Mouse (Mus musculus) kidney, embryonic 14.5 days (tissue): ENCODE data around the gene Mib2. TPM values are rescaled to one million over a fixed set of nuclear protein-coding genes. Genes with fewer than 3 reads are reported as not detected.
A peak's percentile ranks its signal among the peaks of the same experiment; 100 is the strongest.

Experiments
- ATAC-seq: fragments of 200-750 bp; cut with Nextera tagmentation; 2 replicates; pipeline ENCODE4 v1.8.0; 2017; ENCODE audit warnings: moderate number of reproducible peaks, mild to moderate bottlenecking, moderate TSS enrichment, moderate library complexity; ENCODE audit not compliant: low FRiP score, low TSS enrichment
- H3K27ac ChIP-seq: fragments of 300-500 bp; sonication (generic); 2 replicates; pipeline ENCODE4 v1.5.1; 2014; ENCODE audit warnings: low read depth, mild to moderate bottlenecking, low read length, moderate library complexity, mixed read lengths
- H3K27me3 ChIP-seq: fragments of 300-500 bp; sonication (generic); 2 replicates; pipeline ENCODE4 v1.6.1; 2014; ENCODE audit warnings: mild to moderate bottlenecking, low read length; ENCODE audit not compliant: control insufficient read depth, insufficient read depth
- H3K36me3 ChIP-seq: fragments of 300-500 bp; sonication (generic); 2 replicates; pipeline ENCODE4 v1.6.1; 2014; ENCODE audit warnings: low read length, mixed read lengths; ENCODE audit not compliant: control insufficient read depth, insufficient read depth
- H3K4me1 ChIP-seq: fragments of 300-500 bp; sonication (generic); 2 replicates; pipeline ENCODE4 v1.6.1; 2014; ENCODE audit warnings: low read length, mixed read lengths; ENCODE audit not compliant: control insufficient read depth, insufficient read depth
- H3K4me2 ChIP-seq: fragments of 300-500 bp; sonication (generic); replicated peaks from 2 replicates; pipeline ENCODE4 v1.6.1; 2014; ENCODE audit warnings: low read depth, mild to moderate bottlenecking, low read length
- H3K4me3 ChIP-seq: fragments of 300-500 bp; sonication (generic); 2 replicates; pipeline ENCODE4 v1.5.1; 2014; ENCODE audit warnings: mild to moderate bottlenecking, low read length
- H3K9ac ChIP-seq: fragments of 300-500 bp; sonication (generic); 2 replicates; pipeline ENCODE4 v1.6.1; 2014; ENCODE audit warnings: low read depth, mild to moderate bottlenecking, low read length, moderate library complexity
- H3K9me3 ChIP-seq: fragments of 300-500 bp; sonication (generic); 2 replicates; pipeline ENCODE4 v1.6.1; 2016; ENCODE audit warnings: low read length; ENCODE audit not compliant: control insufficient read depth
- WGBS: fragments of 180-500 bp; shearing (Covaris S2); extraction: QIAGEN DNeasy Blood & Tissue Kit; methylation state at CpG from one replicate; pipeline ENCODE4 v1.1.7; 2014; 5-methylcytosine and 5-hydroxymethylcytosine counted together
- polyA plus RNA-seq: library from polyadenylated mRNA; unstranded; fragments of >200 nt; fragmentation: Nextera tagmentation; extraction: Ambion mirVana; gene quantifications from 2 replicates; pipeline ENCODE4 v1.2.1, GENCODE M21; 2014

Gene Mib2
- 14.3 and 18.0 TPM in 2 replicates for polyA plus RNA-seq

GRCm38 (mm10) chr4:155668689-155669597 lies at the start of gene Mib2:
TSS of gene Mib2 (minus strand) at chr4:155669198.
- Histone ChIP-seq H3K27ac (peak within 1 kb of the TSS; percentile 77), H3K27me3 (0 out of 2 replicates have a peak, but pooled peaks cover 3% of the 10 kb centered on the region), H3K9ac (peak within 1 kb of the TSS; percentile 84), H3K4me1 (peaks cover 9% of the 10 kb centered on the region; the same call in 1 of the 2 replicates), H3K4me2 (peak within 1 kb of the TSS; percentile 92), H3K9me3 (no peaks in the 10 kb centered on the region), H3K4me3 (peak within 1 kb of the TSS; percentile 93), H3K36me3 (no peaks in the 10 kb centered on the region)
- peak; percentile 98 for ATAC-seq
- under 1% methylated on average over 73 of the region's 73 CpGs for WGBS

GRCm38 (mm10) chr4:155710521-155711252 lies 41.7 kb upstream of the Mib2 start:
- Histone ChIP-seq H3K9me3 (no peaks in the 10 kb centered on the region), H3K27me3 (no peaks in the 10 kb centered on the region), H3K4me2 (no peak overlapping the region), H3K4me1 (peaks cover 5% of the 10 kb centered on the region; the same call in 1 of the 2 replicates), H3K4me3 (no peak overlapping the region), H3K36me3 (peaks cover 12% of the 10 kb centered on the region), H3K9ac (no peak overlapping the region), H3K27ac (no peak overlapping the region)
- ATAC-seq: no peak
- 54% methylated on average over 6 of the region's 6 CpGs for WGBS

- H3K4me1 ChIP-seq: peaks cover 5% of the 10 kb centered on the region; the same call in 1 of the 2 replicates
- peaks cover 4% of the 10 kb centered on the region; the same call in 1 of the 2 replicates for H3K36me3 ChIP-seq
- no peaks in the 10 kb centered on the region for H3K27me3 ChIP-seq
- ATAC-seq: no peak
- H3K9ac ChIP-seq: no peak overlapping the region
- H3K4me3 ChIP-seq: no peak overlapping the region
- H3K4me2 ChIP-seq: no peak overlapping the region
- no peak overlapping the region for H3K27ac ChIP-seq
- H3K9me3 ChIP-seq: no peaks in the 10 kb centered on the region
Measured at GRCm38 (mm10) chr4:155708988-155709387, 40.0 kb upstream of the Mib2 start.

- Histone ChIP-seq H3K27me3 (no peaks in the 10 kb centered on the region), H3K27ac (no peak overlapping the region), H3K9me3 (no peaks in the 10 kb centered on the region), H3K4me1 (peaks cover 5% of the 10 kb centered on the region; the same call in 1 of the 2 replicates), H3K4me3 (no peak overlapping the region), H3K36me3 (peaks cover 4% of the 10 kb centered on the region; the same call in 1 of the 2 replicates), H3K4me2 (no peak overlapping the region), H3K9ac (no peak overlapping the region)
- 88% methylated on average over 2 of the region's 2 CpGs for WGBS
- no peak for ATAC-seq
Measured at GRCm38 (mm10) chr4:155708582-155708981, 39.6 kb upstream of the Mib2 start.

GRCm38 (mm10) chr4:155705592-155705929 lies 36.6 kb upstream of the Mib2 start:
- peak overlapping the region; percentile 90 for H3K9ac ChIP-seq
- peak overlapping the region; percentile 91 for H3K4me3 ChIP-seq
- peaks cover 4% of the 10 kb centered on the region; the same call in 1 of the 2 replicates for H3K36me3 ChIP-seq
- peak overlapping the region; percentile 93 for H3K27ac ChIP-seq
- H3K9me3 ChIP-seq: no peaks in the 10 kb centered on the region
- under 1% methylated on average over 14 of the region's 19 CpGs for WGBS
- no peak for ATAC-seq
- H3K4me2 ChIP-seq: peak overlapping the region; percentile 68
- H3K27me3 ChIP-seq: no peaks in the 10 kb centered on the region
- H3K4me1 ChIP-seq: peaks cover 5% of the 10 kb centered on the region; the same call in 1 of the 2 replicates

- Histone ChIP-seq H3K9ac (peak within 1 kb of the TSS; percentile 90), H3K27ac (peak within 1 kb of the TSS; percentile 93), H3K4me2 (peak within 1 kb of the TSS; percentile 68), H3K4me3 (peak within 1 kb of the TSS; percentile 91), H3K4me1 (peaks cover 5% of the 10 kb centered on the region; the same call in 1 of the 2 replicates), H3K36me3 (peaks cover 4% of the 10 kb centered on the region; the same call in 1 of the 2 replicates), H3K9me3 (no peaks in the 10 kb centered on the region), H3K27me3 (no peaks in the 10 kb centered on the region)
- ATAC-seq: peak; percentile 95
- under 1% methylated on average over 81 of the region's 83 CpGs for WGBS
Measured at GRCm38 (mm10) chr4:155704721-155705591, 36.0 kb upstream of the Mib2 start, which contains the start of gene Ssu72. TSS of gene Ssu72 (plus strand) at chr4:155704800.

GRCm38 (mm10) chr4:155703425-155703929 lies 34.5 kb upstream of the Mib2 start:
- WGBS: 94% methylated on average over 4 of the region's 4 CpGs
- no peak for ATAC-seq
- no peak overlapping the region for H3K4me2 ChIP-seq

GRCm38 (mm10) chr4:155700425-155700824 lies 31.4 kb upstream of the Mib2 start:
- Histone ChIP-seq H3K4me3 (no peak overlapping the region), H3K36me3 (no peaks in the 10 kb centered on the region), H3K27ac (no peak overlapping the region), H3K9me3 (no peaks in the 10 kb centered on the region), H3K4me1 (peaks cover 5% of the 10 kb centered on the region; the same call in 1 of the 2 replicates), H3K27me3 (no peaks in the 10 kb centered on the region), H3K4me2 (no peak overlapping the region), H3K9ac (no peak overlapping the region)
- no peak for ATAC-seq

More at GRCm38 (mm10) chr4:155703425-155703929, 34.5 kb upstream of the Mib2 start:
- Histone ChIP-seq H3K9ac (no peak overlapping the region), H3K4me3 (no peak overlapping the region), H3K27ac (no peak overlapping the region), H3K27me3 (no peaks in the 10 kb centered on the region), H3K4me1 (peaks cover 5% of the 10 kb centered on the region; the same call in 1 of the 2 replicates), H3K36me3 (no peaks in the 10 kb centered on the region; the same call in 1 of the 2 replicates), H3K9me3 (no peaks in the 10 kb centered on the region)
